Mouse (Mus musculus): Measurements from ENCODE around the gene Csrnp1. TPM values are rescaled to one million over a fixed set of nuclear protein-coding genes. Genes with fewer than 3 reads are reported as not detected.

The Csrnp1 gene
- polyA plus RNA-seq, 1 experiment from 2014 or later = 9.4 TPM

DNA sequence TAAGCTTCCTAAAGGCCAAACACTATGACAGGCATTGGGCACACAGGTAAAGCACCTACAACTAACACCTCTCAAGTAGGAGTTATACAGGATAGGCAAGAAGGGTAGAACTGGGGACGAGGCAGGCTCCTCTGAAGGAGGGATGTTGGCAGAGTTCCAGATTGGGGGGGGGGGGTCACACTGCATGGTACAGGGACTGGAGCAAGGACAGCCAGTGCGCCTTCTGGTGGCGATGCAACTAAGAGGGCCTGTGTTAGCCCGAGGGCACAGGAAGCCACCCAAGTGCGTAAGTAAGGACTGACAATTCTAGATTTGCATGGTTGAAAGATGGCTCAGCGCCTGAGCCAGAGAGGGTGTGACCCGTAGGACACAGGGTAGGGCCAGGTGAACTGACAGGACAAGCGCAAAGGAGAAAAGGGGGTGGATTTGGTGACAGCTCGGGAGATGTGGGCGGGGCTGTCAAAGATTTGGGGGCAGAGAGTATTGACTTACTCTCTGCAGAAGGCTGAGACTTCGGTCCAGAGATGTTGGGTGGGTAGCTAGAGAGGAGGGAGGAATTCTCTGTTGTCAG is 2.1 kb downstream of the Csrnp1 start:
- Histone ChIP-seq H3K4me3 (ENCODE audit: low read length) (peak overlapping the region; percentile 90), H3K27me3 (ENCODE audit: control insufficient read depth, insufficient read depth, low read length) (no peaks in the 10 kb centered on the region), H3K9me3 (replicated peaks; ENCODE audit: control insufficient read depth, low read length) (no peaks in the 10 kb centered on the region), H3K4me1 (ENCODE audit: control insufficient read depth, insufficient read depth, low read length) (peaks cover 59% of the 10 kb centered on the region), H3K36me3 (ENCODE audit: control insufficient read depth, insufficient read depth) (no peaks in the 10 kb centered on the region), H3K4me2 (ENCODE audit: low read depth, low read length) (peak overlapping the region; percentile 93), H3K27ac (ENCODE audit: low read length) (peak overlapping the region; percentile 95), H3K9ac (ENCODE audit: low read length) (peak overlapping the region; percentile 93)
- peak; percentile 26 for ATAC-seq (replicated peaks; ENCODE audit: extremely low read depth, insufficient read depth, low FRiP score)
- WGBS = 2% methylated on average over 11 of the region's 11 CpGs

- Histone ChIP-seq H3K9ac (ENCODE audit: low read length) (peak overlapping the region; percentile 93), H3K4me3 (ENCODE audit: low read length) (peak overlapping the region; percentile 90), H3K4me2 (ENCODE audit: low read depth, low read length) (peak overlapping the region; percentile 93), H3K36me3 (ENCODE audit: control insufficient read depth, insufficient read depth) (no peaks in the 10 kb centered on the region), H3K4me1 (ENCODE audit: control insufficient read depth, insufficient read depth, low read length) (peaks cover 68% of the 10 kb centered on the region), H3K9me3 (replicated peaks; ENCODE audit: control insufficient read depth, low read length) (no peaks in the 10 kb centered on the region), H3K27me3 (ENCODE audit: control insufficient read depth, insufficient read depth, low read length) (no peaks in the 10 kb centered on the region), H3K27ac (ENCODE audit: low read length) (peak overlapping the region; percentile 95)
- under 1% methylated on average over 16 of the region's 16 CpGs for WGBS
- peak; percentile 68 for ATAC-seq (replicated peaks; ENCODE audit: extremely low read depth, insufficient read depth, low FRiP score)
Measured at GRCm38 (mm10) chr9:119981183-119982179, 3.0 kb downstream of the Csrnp1 start.

DNA sequence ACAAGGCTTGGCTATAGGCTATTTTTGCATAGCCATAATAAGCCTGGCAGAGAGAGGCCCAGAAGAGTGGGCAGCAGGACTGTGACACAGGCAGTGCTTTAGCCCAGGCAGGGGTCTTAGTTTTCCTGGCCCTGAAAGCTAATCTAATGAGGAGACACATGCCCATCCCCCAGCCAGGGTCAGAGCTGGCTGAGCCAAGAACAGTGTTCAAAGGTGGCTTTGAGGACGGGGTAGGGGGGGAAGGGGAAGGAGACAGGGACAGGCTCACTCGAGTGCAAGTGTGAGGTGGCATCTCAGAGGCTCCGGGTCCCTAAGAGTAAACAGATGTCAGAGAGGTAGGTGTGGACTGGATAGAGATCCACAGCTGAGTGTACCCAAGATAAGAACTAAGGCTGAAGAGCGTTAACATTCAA is 3.7 kb downstream of the Csrnp1 start:
- Histone ChIP-seq H3K36me3 (ENCODE audit: control insufficient read depth, insufficient read depth) (no peaks in the 10 kb centered on the region), H3K9me3 (replicated peaks; ENCODE audit: control insufficient read depth, low read length) (no peaks in the 10 kb centered on the region), H3K4me1 (ENCODE audit: control insufficient read depth, insufficient read depth, low read length) (peaks cover 71% of the 10 kb centered on the region), H3K4me3 (ENCODE audit: low read length) (peak overlapping the region; percentile 90), H3K27ac (ENCODE audit: low read length) (peak overlapping the region; percentile 95), H3K27me3 (ENCODE audit: control insufficient read depth, insufficient read depth, low read length) (no peaks in the 10 kb centered on the region), H3K9ac (ENCODE audit: low read length) (peak overlapping the region; percentile 93), H3K4me2 (ENCODE audit: low read depth, low read length) (peak overlapping the region; percentile 93)
- no peak for ATAC-seq (replicated peaks; ENCODE audit: extremely low read depth, insufficient read depth, low FRiP score)
- WGBS = 0% methylated on average over 4 of the region's 4 CpGs

DNA sequence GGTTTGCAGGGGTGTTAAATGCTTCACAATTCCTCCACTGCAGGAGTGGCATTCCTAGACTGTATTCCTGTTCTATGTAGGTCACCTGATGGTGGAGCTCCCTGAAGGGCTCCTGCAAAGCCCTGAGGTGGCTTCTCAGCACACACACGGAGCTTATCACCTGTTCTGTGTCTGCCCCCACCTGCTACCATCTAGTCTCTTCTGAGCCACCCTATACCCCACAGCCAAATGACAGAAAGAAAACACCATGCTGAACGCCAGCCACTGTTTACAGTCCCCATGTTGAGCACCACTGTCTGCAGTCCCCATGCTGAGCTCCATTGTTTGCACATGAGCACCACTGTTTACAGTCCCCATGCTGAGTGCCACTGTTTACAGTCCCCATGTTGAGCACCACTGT is 4.7 kb downstream of the Csrnp1 start:
- WGBS = 57% methylated on average over 2 of the region's 2 CpGs
- Histone ChIP-seq H3K36me3 (ENCODE audit: control insufficient read depth, insufficient read depth) (peaks cover 5% of the 10 kb centered on the region; the same call in 1 of the 2 replicates), H3K4me3 (ENCODE audit: low read length) (no peak overlapping the region), H3K9ac (ENCODE audit: low read length) (no peak overlapping the region), H3K27ac (ENCODE audit: low read length) (peak overlapping the region; percentile 3; the same call in 1 of the 2 replicates), H3K4me2 (ENCODE audit: low read depth, low read length) (no peak overlapping the region), H3K4me1 (ENCODE audit: control insufficient read depth, insufficient read depth, low read length) (peaks cover 71% of the 10 kb centered on the region), H3K9me3 (replicated peaks; ENCODE audit: control insufficient read depth, low read length) (no peaks in the 10 kb centered on the region), H3K27me3 (ENCODE audit: control insufficient read depth, insufficient read depth, low read length) (no peaks in the 10 kb centered on the region)
- ATAC-seq (replicated peaks; ENCODE audit: extremely low read depth, insufficient read depth, low FRiP score) = no peak

DNA sequence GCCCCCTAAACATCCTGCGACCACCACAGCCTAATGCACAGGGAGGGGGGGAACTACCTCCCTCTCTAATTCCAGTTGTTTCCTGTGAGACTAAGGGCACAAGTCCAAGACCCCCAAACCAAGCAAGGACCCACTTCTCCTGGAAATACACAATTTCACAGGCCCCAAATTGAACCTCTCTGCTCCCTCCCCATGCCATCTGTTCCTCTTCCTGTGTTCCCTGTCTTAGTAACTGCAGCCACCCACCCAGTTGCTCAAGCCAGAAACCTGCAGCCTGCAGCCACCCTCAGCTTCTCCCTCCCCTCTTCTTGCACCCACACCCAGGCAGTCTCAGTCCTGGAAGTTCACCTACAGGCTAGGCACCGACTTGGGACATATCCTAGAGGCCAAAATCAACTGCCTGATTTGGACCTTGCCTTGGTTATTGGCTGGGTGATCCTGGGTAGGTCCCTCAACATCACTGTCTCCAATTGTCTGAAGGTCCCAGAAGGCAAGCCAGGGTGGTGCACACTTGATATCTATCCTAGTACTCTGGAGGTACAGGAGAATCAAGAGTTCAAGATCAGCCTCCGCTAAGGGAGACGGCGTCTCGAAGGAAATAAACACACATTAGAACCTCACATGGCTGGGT is 5.5 kb downstream of the Csrnp1 start:
- H3K4me3 ChIP-seq (ENCODE audit: low read length) = no peak overlapping the region
- peak overlapping the region; percentile 62 for H3K27ac ChIP-seq (ENCODE audit: low read length)
- peak overlapping the region; percentile 29; the same call in 1 of the 2 replicates for H3K9ac ChIP-seq (ENCODE audit: low read length)
- no peak overlapping the region; the same call in 1 of the 2 replicates for H3K4me2 ChIP-seq (ENCODE audit: low read depth, low read length)
- H3K36me3 ChIP-seq (ENCODE audit: control insufficient read depth, insufficient read depth) = peaks cover 8% of the 10 kb centered on the region
- H3K9me3 ChIP-seq (replicated peaks; ENCODE audit: control insufficient read depth, low read length) = no peaks in the 10 kb centered on the region
- H3K4me1 ChIP-seq (ENCODE audit: control insufficient read depth, insufficient read depth, low read length) = peaks cover 63% of the 10 kb centered on the region
- ATAC-seq (replicated peaks; ENCODE audit: extremely low read depth, insufficient read depth, low FRiP score) = no peak
- WGBS = 68% methylated on average over 6 of the region's 6 CpGs
- H3K27me3 ChIP-seq (ENCODE audit: control insufficient read depth, insufficient read depth, low read length) = no peaks in the 10 kb centered on the region

DNA sequence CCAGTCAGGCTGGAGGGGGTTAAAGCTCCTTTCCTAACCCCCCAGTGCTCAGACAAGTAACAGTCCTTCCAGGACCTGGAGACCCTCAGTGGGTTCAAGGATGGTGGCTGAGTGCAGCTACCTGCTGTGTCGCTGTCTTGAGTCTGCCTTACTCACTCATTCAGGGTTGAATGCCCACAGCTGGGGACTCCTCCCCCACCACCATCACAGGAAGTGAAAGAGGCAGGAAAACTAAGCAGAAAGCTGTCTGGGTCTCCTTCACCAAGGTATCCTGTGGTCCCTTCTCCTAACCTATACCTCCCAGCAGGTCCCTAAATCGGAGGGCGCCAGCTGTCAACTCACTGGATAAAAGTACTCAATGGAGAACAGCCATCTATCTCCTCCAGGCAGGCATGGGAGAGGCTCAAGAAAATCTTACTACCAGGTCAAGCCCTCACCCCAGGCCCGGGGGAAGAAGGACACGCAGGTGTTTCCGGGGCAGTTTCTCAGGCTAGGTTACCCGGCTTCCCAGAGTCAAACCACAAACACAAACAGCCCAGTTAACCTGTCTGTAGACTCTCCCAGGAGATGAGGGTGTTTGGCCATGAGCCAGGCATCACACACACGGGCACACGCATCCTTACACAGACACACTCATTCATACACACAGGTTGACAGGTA is 6.2 kb downstream of the Csrnp1 start:
- Histone ChIP-seq H3K27ac (ENCODE audit: low read length) (peak overlapping the region; percentile 62), H3K9me3 (replicated peaks; ENCODE audit: control insufficient read depth, low read length) (no peaks in the 10 kb centered on the region), H3K4me1 (ENCODE audit: control insufficient read depth, insufficient read depth, low read length) (peaks cover 62% of the 10 kb centered on the region), H3K9ac (ENCODE audit: low read length) (peak overlapping the region; percentile 39), H3K4me3 (ENCODE audit: low read length) (peak overlapping the region; percentile 37), H3K36me3 (ENCODE audit: control insufficient read depth, insufficient read depth) (peaks cover 15% of the 10 kb centered on the region), H3K4me2 (ENCODE audit: low read depth, low read length) (peak overlapping the region; percentile 41), H3K27me3 (ENCODE audit: control insufficient read depth, insufficient read depth, low read length) (no peaks in the 10 kb centered on the region)
- no peak for ATAC-seq (replicated peaks; ENCODE audit: extremely low read depth, insufficient read depth, low FRiP score)
- WGBS = 54% methylated on average over 9 of the region's 9 CpGs

DNA sequence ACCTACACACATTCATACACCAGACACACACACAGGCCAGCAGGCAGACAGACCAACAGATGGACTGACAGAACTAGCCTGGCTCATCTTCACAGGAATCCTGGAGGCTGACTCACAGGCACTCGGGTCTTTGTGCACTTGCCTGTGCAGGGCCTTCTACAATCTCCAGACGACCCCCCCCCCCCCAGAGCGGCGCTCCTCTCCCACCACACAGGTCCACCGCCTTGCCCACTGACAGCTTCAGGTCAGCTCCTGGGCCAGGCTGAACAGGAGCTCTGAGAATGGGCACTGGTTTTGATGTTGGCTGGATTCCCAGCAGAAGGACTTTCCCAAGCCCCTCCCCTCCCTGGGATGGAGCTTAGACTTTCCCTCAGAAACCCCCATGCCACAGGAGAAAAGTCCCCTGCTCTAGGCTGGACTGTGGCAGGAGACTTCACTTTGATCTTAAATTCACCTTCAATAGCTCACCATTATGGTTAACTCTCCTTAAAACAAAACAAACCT is 6.8 kb downstream of the Csrnp1 start:
- Histone ChIP-seq H3K4me2 (ENCODE audit: low read depth, low read length) (peak overlapping the region; percentile 41), H3K4me3 (ENCODE audit: low read length) (peak overlapping the region; percentile 37), H3K9me3 (replicated peaks; ENCODE audit: control insufficient read depth, low read length) (no peaks in the 10 kb centered on the region), H3K27me3 (ENCODE audit: control insufficient read depth, insufficient read depth, low read length) (no peaks in the 10 kb centered on the region), H3K9ac (ENCODE audit: low read length) (peak overlapping the region; percentile 39), H3K36me3 (ENCODE audit: control insufficient read depth, insufficient read depth) (peaks cover 21% of the 10 kb centered on the region), H3K27ac (ENCODE audit: low read length) (peak overlapping the region; percentile 56), H3K4me1 (ENCODE audit: control insufficient read depth, insufficient read depth, low read length) (peaks cover 61% of the 10 kb centered on the region)
- no peak for ATAC-seq (replicated peaks; ENCODE audit: extremely low read depth, insufficient read depth, low FRiP score)
- WGBS = 12% methylated on average over 5 of the region's 5 CpGs

DNA sequence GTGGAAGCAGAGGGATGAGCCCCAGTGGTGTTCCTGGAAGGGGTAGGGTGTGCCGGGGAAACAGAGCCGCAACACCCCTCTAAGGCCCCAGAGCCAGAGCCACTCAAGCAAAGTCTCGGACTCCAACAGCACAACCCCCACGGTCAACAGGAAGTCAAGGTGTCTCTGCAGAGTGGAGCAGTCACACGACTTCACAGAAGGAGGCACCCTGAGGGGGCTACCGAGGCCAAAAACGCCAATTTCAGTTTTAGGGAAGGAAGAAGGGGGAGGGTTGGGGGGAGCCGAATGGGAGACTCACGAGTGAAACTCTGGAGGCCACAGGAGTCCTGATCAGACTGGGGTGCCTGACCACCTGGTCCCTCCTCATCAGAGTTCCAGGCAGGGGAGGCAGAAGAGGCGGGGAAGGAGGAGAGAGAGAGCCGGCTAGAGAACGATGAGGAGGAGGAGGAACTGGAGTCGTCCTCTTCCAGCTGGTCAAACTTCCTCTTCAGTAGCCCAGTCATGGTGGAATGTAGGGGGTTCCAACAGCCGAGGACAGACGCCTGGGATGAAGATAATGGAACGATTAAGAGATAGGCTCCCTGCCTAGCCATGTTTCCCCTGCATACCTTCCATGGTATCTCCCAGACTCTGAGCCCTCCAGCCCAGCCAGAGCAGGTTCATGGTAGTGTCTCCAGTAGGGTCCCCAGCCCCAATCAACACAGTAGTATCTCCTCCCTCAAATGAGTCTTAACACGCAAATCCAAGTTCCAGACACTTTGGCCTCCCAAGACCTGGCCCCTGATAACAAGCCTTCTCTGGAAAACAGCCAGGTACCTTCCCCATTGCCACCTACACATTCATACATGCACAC is 7.5 kb downstream of the Csrnp1 start:
- Histone ChIP-seq H3K4me3 (ENCODE audit: low read length) (peak overlapping the region; percentile 37), H3K27me3 (ENCODE audit: control insufficient read depth, insufficient read depth, low read length) (no peaks in the 10 kb centered on the region), H3K36me3 (ENCODE audit: control insufficient read depth, insufficient read depth) (peaks cover 27% of the 10 kb centered on the region), H3K27ac (ENCODE audit: low read length) (peak overlapping the region; percentile 56), H3K9me3 (replicated peaks; ENCODE audit: control insufficient read depth, low read length) (no peaks in the 10 kb centered on the region), H3K4me1 (ENCODE audit: control insufficient read depth, insufficient read depth, low read length) (peaks cover 54% of the 10 kb centered on the region), H3K9ac (ENCODE audit: low read length) (peak overlapping the region; percentile 39; the same call in 1 of the 2 replicates), H3K4me2 (ENCODE audit: low read depth, low read length) (peak overlapping the region; percentile 41)
- WGBS = 20% methylated on average over 17 of the region's 17 CpGs
- ATAC-seq (replicated peaks; ENCODE audit: extremely low read depth, insufficient read depth, low FRiP score) = no peak

Data from heart, embryonic 16.5 days (tissue).